Mouse (Mus musculus) myocyte (in vitro differentiated cells): ENCODE data around the gene Ces1h.

Experiments used
- MAX ChIP-seq: IDR thresholded peaks from one replicate; pipeline ENCODE4 v1.6.1; 2011; ENCODE audit warnings: low read depth, mild to moderate bottlenecking, control low read depth
- POLR2A ChIP-seq: IDR thresholded peaks from one replicate; pipeline ENCODE4 v1.6.1; 2011; ENCODE audit warnings: low read depth, mild to moderate bottlenecking, control low read depth, moderate library complexity; ENCODE audit not compliant: insufficient read length
- POLR2AphosphoS2 ChIP-seq: IDR thresholded peaks from one replicate; pipeline ENCODE4 v1.6.1; 2011; ENCODE audit warnings: low read depth, control low read depth; ENCODE audit not compliant: insufficient read length
- REST ChIP-seq: IDR thresholded peaks from one replicate; pipeline ENCODE4 v1.6.1; 2011; ENCODE audit warnings: mild to moderate bottlenecking, control low read depth, moderate library complexity; ENCODE audit not compliant: insufficient read depth, insufficient read length
- SRF ChIP-seq: IDR thresholded peaks from one replicate; pipeline ENCODE4 v1.6.1; 2011; ENCODE audit warnings: low read depth; ENCODE audit not compliant: control insufficient read depth, insufficient read length
- TCF3 ChIP-seq: IDR thresholded peaks from one replicate; pipeline ENCODE4 v1.6.1; 2011; ENCODE audit warnings: low read depth, control low read depth; ENCODE audit not compliant: insufficient read length
- USF1 ChIP-seq: IDR thresholded peaks from one replicate; pipeline ENCODE4 v1.6.1; 2011; ENCODE audit warnings: low read depth, mild to moderate bottlenecking, control low read depth, moderate library complexity

GRCm38 (mm10) chr8:93369481-93369880, 10.0 kb downstream of the Ces1h start:
- TF ChIP-seq POLR2A = no peak
- no peak for TF ChIP-seq USF1
- no peak for TF ChIP-seq POLR2AphosphoS2
- no peak for TF ChIP-seq SRF
- no peak for TF ChIP-seq TCF3
- TF ChIP-seq REST = no peak
- no peak for TF ChIP-seq MAX
